Mouse (Mus musculus) embryonic facial prominence, embryonic 13.5 days (tissue): ENCODE data around the gene Gas2l3. TPM values are rescaled to one million over a fixed set of nuclear protein-coding genes. Genes with fewer than 3 reads are reported as not detected.

Source experiments
- ATAC-seq: fragments of 200-750 bp; cut with Nextera tagmentation; 2 replicates; pipeline ENCODE4 v1.8.0; 2017; ENCODE audit warnings: low read depth; ENCODE audit not compliant: insufficient number of reproducible peaks, insufficient read depth, low FRiP score, low TSS enrichment
- H3K27ac ChIP-seq: fragments of 300-500 bp; sonication (generic); 2 replicates; pipeline ENCODE4 v1.5.1; 2015; ENCODE audit warnings: moderate library complexity, mild to moderate bottlenecking, inconsistent platforms
- H3K27me3 ChIP-seq: fragments of 300-500 bp; sonication (generic); 2 replicates; pipeline ENCODE4 v1.6.1; 2015; ENCODE audit warnings: mild to moderate bottlenecking, inconsistent platforms
- H3K36me3 ChIP-seq: fragments of 300-500 bp; sonication (generic); 2 replicates; pipeline ENCODE4 v1.6.1; 2015; ENCODE audit warnings: mild to moderate bottlenecking, inconsistent platforms
- H3K4me1 ChIP-seq: fragments of 300-500 bp; sonication (generic); 2 replicates; pipeline ENCODE4 v1.6.1; 2015; ENCODE audit warnings: inconsistent platforms
- H3K4me2 ChIP-seq: fragments of 300-500 bp; sonication (generic); 2 replicates; pipeline ENCODE4 v1.6.1; 2015; ENCODE audit warnings: moderate library complexity, mild to moderate bottlenecking, inconsistent platforms
- H3K4me3 ChIP-seq: fragments of 300-500 bp; sonication (generic); 2 replicates; pipeline ENCODE4 v1.5.1; 2015; ENCODE audit warnings: mild to moderate bottlenecking, inconsistent platforms
- H3K9ac ChIP-seq: fragments of 300-500 bp; sonication (generic); 2 replicates; pipeline ENCODE4 v1.6.1; 2015; ENCODE audit warnings: mild to moderate bottlenecking, inconsistent platforms
- H3K9me3 ChIP-seq: fragments of 300-500 bp; sonication (generic); 2 replicates; pipeline ENCODE4 v1.6.1; 2016; ENCODE audit warnings: inconsistent platforms
- WGBS: fragments of 180-500 bp; shearing (Covaris S2); methylation state at CpG from one replicate; pipeline ENCODE4 v1.1.7; 2015; ENCODE audit warnings: mixed read lengths; 5-methylcytosine and 5-hydroxymethylcytosine counted together
- polyA plus RNA-seq: library from polyadenylated mRNA; unstranded; fragments of >200 nt; fragmentation: Nextera tagmentation; extraction: Ambion mirVana; gene quantifications from 2 replicates; pipeline ENCODE4 v1.2.1, GENCODE M21; 2015

Gas2l3 gene
- polyA plus RNA-seq, 1 experiment from 2014 or later: 14.5 TPM

DNA sequence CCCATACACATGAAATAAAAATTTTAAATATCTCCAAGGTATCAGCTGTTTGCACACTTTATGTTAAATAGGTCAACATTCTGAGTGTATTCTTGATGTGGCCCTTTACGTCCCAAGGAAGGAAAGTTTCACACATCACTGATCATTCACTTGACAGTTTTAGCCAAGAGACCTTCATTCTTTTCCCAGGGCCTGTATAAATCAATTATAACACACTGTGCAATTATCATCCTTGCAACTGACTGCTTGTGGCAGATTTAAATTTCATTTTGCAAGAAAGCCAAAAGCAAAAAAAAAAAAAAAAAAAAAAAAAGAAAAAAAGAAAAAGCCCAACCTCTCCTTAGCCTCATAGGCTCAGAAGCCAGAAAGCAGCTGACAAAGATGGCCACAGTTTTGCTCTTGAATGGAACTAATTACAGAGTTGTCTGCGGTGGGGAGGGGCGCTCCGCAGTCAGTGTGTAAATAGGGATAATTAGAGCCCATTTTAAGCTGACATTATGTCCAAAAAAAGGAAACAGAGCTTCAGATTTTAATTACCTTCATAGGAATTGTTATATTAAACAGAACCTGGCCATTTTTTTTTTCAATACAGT lies 52.1 kb downstream of the Gas2l3 start:
- H3K27me3 ChIP-seq: no peaks in the 10 kb centered on the region
- no peak overlapping the region for H3K4me2 ChIP-seq
- no peak overlapping the region for H3K9ac ChIP-seq
- H3K9me3 ChIP-seq: no peaks in the 10 kb centered on the region
- 47% methylated on average over 4 of the region's 4 CpGs for WGBS
- no peak overlapping the region for H3K4me3 ChIP-seq
- H3K36me3 ChIP-seq: no peaks in the 10 kb centered on the region
- H3K4me1 ChIP-seq: no peaks in the 10 kb centered on the region
- ATAC-seq: no peak
- no peak overlapping the region for H3K27ac ChIP-seq

DNA sequence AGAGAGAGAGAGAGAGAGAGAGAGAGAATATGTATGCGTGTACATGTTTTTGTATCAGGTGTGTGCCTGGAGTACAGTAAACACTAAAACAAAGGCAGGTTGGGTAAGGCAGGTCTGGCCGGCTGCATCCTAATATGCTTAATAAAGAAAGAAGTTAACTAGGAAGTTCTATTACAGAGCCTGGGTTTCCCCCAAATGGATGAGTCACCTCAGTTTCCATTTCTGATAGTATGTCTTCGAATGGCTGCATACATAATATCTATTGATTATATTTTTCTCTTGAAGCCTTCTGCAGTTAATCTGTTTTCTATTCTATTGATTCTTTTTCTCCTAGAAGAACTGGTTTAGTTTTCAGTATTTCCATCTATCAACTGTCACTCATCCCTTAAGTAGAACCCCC lies 57.3 kb downstream of the Gas2l3 start:
- H3K27me3 ChIP-seq: no peaks in the 10 kb centered on the region
- no peaks in the 10 kb centered on the region for H3K4me1 ChIP-seq
- 79% methylated on average over 3 of the region's 3 CpGs for WGBS
- H3K9ac ChIP-seq: no peak overlapping the region
- ATAC-seq: no peak
- H3K9me3 ChIP-seq: no peaks in the 10 kb centered on the region
- H3K4me2 ChIP-seq: no peak overlapping the region
- no peak overlapping the region for H3K27ac ChIP-seq
- no peak overlapping the region for H3K4me3 ChIP-seq
- H3K36me3 ChIP-seq: no peaks in the 10 kb centered on the region

DNA sequence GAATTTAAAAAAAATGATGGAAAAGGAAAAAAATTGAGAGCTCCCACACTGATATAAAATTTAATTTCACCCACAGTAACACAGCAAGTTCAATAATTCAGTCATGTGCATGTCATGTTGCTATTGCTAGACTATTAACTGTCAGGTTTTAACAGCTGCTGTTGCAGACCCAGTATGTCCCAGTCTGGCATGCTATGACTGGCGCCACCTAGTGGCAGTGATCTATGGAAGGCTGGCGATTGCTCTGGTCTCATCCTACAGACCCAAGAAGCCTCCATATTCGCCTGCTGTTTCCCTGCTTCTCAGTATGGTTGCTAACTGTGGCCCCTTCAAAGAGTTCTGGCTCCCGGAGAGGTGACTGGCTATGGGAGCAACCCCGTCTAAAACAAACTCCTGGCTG lies 60.3 kb downstream of the Gas2l3 start:
- no peak for ATAC-seq
- H3K9ac ChIP-seq: no peak overlapping the region
- no peaks in the 10 kb centered on the region for H3K4me1 ChIP-seq
- no peak overlapping the region for H3K4me2 ChIP-seq
- 9% methylated on average over 5 of the region's 5 CpGs for WGBS
- no peaks in the 10 kb centered on the region for H3K9me3 ChIP-seq
- H3K36me3 ChIP-seq: no peaks in the 10 kb centered on the region
- no peaks in the 10 kb centered on the region for H3K27me3 ChIP-seq
- H3K27ac ChIP-seq: no peak overlapping the region
- no peak overlapping the region for H3K4me3 ChIP-seq

DNA sequence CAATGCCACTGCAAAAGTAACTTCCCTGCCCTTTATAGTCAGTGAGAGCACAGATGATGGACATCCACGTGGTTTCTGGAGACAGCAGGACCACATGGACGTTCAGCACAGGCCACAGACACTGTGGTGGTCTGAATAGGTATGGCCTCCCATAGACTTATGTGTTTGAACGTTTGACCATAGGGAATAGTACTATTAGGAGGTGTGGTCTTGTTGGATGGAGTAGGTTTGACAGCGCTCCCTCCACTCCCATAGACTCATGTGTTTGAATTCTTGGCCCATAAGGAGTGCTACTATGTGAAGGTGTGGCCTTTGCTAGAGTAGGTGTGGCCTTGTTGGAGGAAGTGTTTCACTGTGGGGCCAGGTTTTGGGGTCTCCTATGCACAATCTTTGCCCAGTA lies 66.0 kb downstream of the Gas2l3 start:
- WGBS: 72% methylated on average over 4 of the region's 4 CpGs
- Histone ChIP-seq H3K9me3 (0 out of 2 replicates have a peak, but pooled peaks cover 5% of the 10 kb centered on the region), H3K27ac (no peak overlapping the region), H3K36me3 (no peaks in the 10 kb centered on the region), H3K4me1 (no peaks in the 10 kb centered on the region), H3K4me3 (no peak overlapping the region), H3K27me3 (no peaks in the 10 kb centered on the region), H3K9ac (no peak overlapping the region), H3K4me2 (no peak overlapping the region)
- 0 out of 2 replicates have a peak, but pooled peaks have one; percentile 59 for ATAC-seq

DNA sequence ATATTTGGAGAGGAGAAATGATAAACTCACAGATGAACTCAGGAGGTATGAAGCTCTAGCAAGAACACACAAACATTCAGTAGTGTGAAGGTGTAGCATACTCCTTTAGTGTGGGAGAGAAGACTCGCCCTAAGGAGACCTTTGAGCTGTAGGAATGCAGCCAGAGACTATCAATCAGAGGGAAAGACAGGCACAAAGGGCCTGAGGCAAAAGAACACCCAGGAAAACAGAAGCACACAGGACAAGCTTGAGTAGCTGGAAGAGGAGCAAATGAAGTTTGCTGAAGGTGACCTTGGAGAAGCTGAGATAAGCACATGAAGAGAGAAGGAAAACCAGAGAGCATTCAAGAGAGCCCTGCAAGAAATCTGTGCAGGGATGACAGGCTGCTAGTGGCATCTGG lies 73.7 kb downstream of the Gas2l3 start:
- Histone ChIP-seq H3K4me3 (no peak overlapping the region), H3K4me2 (no peak overlapping the region), H3K4me1 (no peaks in the 10 kb centered on the region), H3K27me3 (no peaks in the 10 kb centered on the region), H3K27ac (no peak overlapping the region), H3K36me3 (no peaks in the 10 kb centered on the region), H3K9ac (no peak overlapping the region), H3K9me3 (no peaks in the 10 kb centered on the region)
- WGBS: 41% methylated on average over 1 of the region's 1 CpGs
- no peak for ATAC-seq

DNA sequence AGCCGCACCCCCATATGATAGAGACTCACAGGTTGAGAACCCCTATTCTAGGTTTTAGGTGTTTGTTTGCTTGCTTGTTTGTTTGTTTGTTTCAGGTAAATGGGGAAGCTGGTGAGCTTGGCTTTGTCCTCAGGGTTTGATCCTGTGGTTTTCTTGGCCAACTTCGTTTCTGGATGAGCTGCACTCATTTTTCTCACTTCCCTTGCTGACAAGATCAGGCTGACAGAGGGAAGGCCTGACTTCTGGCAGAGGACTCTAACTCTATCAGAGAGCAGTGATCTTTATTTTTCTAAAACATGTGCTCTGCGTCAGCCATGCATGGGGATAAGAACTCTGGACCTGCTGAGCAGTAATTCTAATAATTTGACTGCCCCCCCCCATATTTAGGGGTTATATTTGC lies 84.8 kb downstream of the Gas2l3 start:
- no peak overlapping the region for H3K27ac ChIP-seq
- ATAC-seq: no peak
- 81% methylated on average over 3 of the region's 3 CpGs for WGBS
- no peaks in the 10 kb centered on the region for H3K4me1 ChIP-seq
- H3K4me2 ChIP-seq: no peak overlapping the region
- no peaks in the 10 kb centered on the region for H3K27me3 ChIP-seq
- H3K4me3 ChIP-seq: no peak overlapping the region
- H3K9me3 ChIP-seq: no peaks in the 10 kb centered on the region
- H3K36me3 ChIP-seq: no peaks in the 10 kb centered on the region
- H3K9ac ChIP-seq: no peak overlapping the region

Other genes starting within 250 kb of the Gas2l3 start
- gene Ano4, start 99.2 kb downstream of the Gas2l3 start, polyA plus RNA-seq: 0.65 and 0.69 TPM in 2 replicates
- gene Nr1h4, start 89.6 kb upstream of the Gas2l3 start, polyA plus RNA-seq: 0.34 TPM in 1 of 2 replicates, not detected in the other
- not detected in 2 replicates for gene Slc17a8, start 177.3 kb upstream of the Gas2l3 start, polyA plus RNA-seq
- 8.6 and 9.5 TPM in 2 replicates for gene Scyl2, start 242.3 kb upstream of the Gas2l3 start, polyA plus RNA-seq